Mouse (Mus musculus): ENCODE measurements at regions not wholly inside any gene's neighbourhood (a gene's known extent, or its start where the extent isn't known, plus 50 kb on each side); places are given as distances from the start of the nearest gene placed in this dataset.

- DNase-seq (ENCODE audit: low read depth, low spot score): no peak
- no peak overlapping the region for H3K27ac ChIP-seq (ENCODE audit: insufficient read depth, low read depth, low read length, poor library complexity, severe bottlenecking)
- TF ChIP-seq ZC3H11A (IDR thresholded peaks at IDR 0.05; ENCODE audit: borderline replicate concordance, low read depth, low read length) (no peak), HCFC1 (IDR thresholded peaks at IDR 0.05; ENCODE audit: borderline replicate concordance, insufficient read depth, low read length) (no peak), ZNF384 (IDR thresholded peaks at IDR 0.05; ENCODE audit: low read depth, low read length) (no peak)
- no peaks in the 10 kb centered on the region for H3K9me3 ChIP-seq (ENCODE audit: control insufficient read depth, insufficient read depth, low read depth, low read length)
- H3K4me1 ChIP-seq (ENCODE audit: control insufficient read depth in 2 of 2, insufficient read depth in 2 of 2, low read length in 2 of 2, poor library complexity in 1 of 2): no peaks in the 10 kb centered on the region
- H3K36me3 ChIP-seq (ENCODE audit: control insufficient read depth, insufficient read depth, low read length, poor library complexity, severe bottlenecking): no peaks in the 10 kb centered on the region
- H3K4me3 ChIP-seq (ENCODE audit: insufficient read depth in 1 of 2, low read depth in 1 of 2, low read length in 2 of 2, poor library complexity in 1 of 2, severe bottlenecking in 1 of 2): no peak overlapping the region
- no peak overlapping the region for H3K9ac ChIP-seq (ENCODE audit: insufficient read depth, low read depth, low read length, poor library complexity, severe bottlenecking)
- in situ Hi-C loops (cut with MboI; ENCODE audit: low sequenced_read_pairs in 2 of 2, unreplicated experiment in 2 of 2): no loop called here
Observed at GRCm38 (mm10) chr12:25771856-25772255, 643.2 kb downstream of the Rnf144a start.

- Histone ChIP-seq H3K9ac (ENCODE audit: insufficient read depth, low read depth, low read length, poor library complexity, severe bottlenecking) (no peak overlapping the region), H3K9me3 (ENCODE audit: control insufficient read depth, insufficient read depth, low read depth, low read length) (no peaks in the 10 kb centered on the region), H3K4me1 (ENCODE audit: control insufficient read depth in 2 of 2, insufficient read depth in 2 of 2, low read length in 2 of 2, poor library complexity in 1 of 2) (no peaks in the 10 kb centered on the region; a peak in 1 of 4 replicates), H3K27ac (ENCODE audit: insufficient read depth, low read depth, low read length, poor library complexity, severe bottlenecking) (no peak overlapping the region), H3K4me3 (ENCODE audit: insufficient read depth in 1 of 2, low read depth in 1 of 2, low read length in 2 of 2, poor library complexity in 1 of 2, severe bottlenecking in 1 of 2) (no peak overlapping the region), H3K36me3 (ENCODE audit: control insufficient read depth, insufficient read depth, low read length, poor library complexity, severe bottlenecking) (no peaks in the 10 kb centered on the region)
- no peak for DNase-seq (ENCODE audit: low read depth, low spot score)
- TF ChIP-seq ZNF384 (IDR thresholded peaks at IDR 0.05; ENCODE audit: low read depth, low read length) (no peak), CHD2 (IDR thresholded peaks at IDR 0.05; ENCODE audit: low read depth, low read length) (no peak), MAFK (IDR thresholded peaks at IDR 0.05; ENCODE audit: insufficient read depth, low read depth, low read length) (no peak), HCFC1 (IDR thresholded peaks at IDR 0.05; ENCODE audit: borderline replicate concordance, insufficient read depth, low read length) (no peak), ZC3H11A (IDR thresholded peaks at IDR 0.05; ENCODE audit: borderline replicate concordance, low read depth, low read length) (no peak)
- in situ Hi-C loops (cut with MboI; ENCODE audit: low sequenced_read_pairs in 2 of 2, unreplicated experiment in 2 of 2): no loop called here
Observed at GRCm38 (mm10) chr12:25768644-25769043, 646.4 kb downstream of the Rnf144a start.

DNA sequence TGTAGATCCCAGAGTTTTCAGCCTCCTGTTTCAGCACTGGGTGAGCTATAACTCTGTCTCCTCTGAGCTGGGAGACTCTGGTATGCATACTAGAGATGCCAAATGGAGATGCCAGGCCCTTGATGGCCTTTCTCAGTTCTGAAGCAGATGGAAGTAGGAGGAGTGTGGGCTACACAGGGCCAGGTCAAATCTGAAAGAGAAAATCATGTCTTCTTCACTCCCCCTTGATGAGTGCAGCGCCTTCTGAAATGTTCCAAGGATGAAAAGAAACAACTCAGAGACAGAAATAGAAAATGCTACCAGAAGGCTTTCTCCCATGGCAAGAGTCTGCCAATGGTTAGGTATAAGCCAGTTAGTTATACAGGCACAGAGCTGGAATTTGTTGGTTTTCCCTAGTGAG lies 652.0 kb downstream of the Rnf144a start:
- DNase-seq (ENCODE audit: low read depth, low spot score): no peak
- no peak for TF ChIP-seq HCFC1 (IDR thresholded peaks at IDR 0.05; ENCODE audit: borderline replicate concordance, insufficient read depth, low read length)
- no peak for TF ChIP-seq ZC3H11A (IDR thresholded peaks at IDR 0.05; ENCODE audit: borderline replicate concordance, low read depth, low read length)
- no peak for TF ChIP-seq ZNF384 (IDR thresholded peaks at IDR 0.05; ENCODE audit: low read depth, low read length)

DNA sequence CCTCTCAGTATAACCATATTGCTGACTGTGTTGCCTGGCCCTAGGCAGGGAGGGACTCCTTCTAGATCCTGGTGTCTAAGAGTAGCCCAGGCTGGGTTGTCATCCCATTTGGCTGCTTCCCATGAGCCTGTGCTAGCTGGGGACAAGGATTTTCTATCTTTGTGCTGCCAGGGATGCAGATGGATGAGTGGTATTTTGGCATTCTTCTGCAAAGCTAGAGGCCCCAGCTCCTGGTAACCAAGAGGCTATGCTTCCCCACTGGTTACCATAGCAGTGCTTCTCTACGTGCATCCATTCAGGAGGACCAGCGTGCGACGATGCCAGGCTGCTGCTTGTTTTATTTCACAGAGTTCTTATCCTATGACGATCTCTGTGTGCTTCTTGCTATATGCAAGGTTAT lies 658.0 kb downstream of the Rnf144a start:
- Histone ChIP-seq H3K9me3 (ENCODE audit: control insufficient read depth, insufficient read depth, low read depth, low read length) (no peaks in the 10 kb centered on the region), H3K9ac (ENCODE audit: insufficient read depth, low read depth, low read length, poor library complexity, severe bottlenecking) (no peak overlapping the region), H3K36me3 (ENCODE audit: control insufficient read depth, insufficient read depth, low read length, poor library complexity, severe bottlenecking) (no peaks in the 10 kb centered on the region), H3K4me3 (ENCODE audit: insufficient read depth in 1 of 2, low read depth in 1 of 2, low read length in 2 of 2, poor library complexity in 1 of 2, severe bottlenecking in 1 of 2) (no peak overlapping the region), H3K4me1 (ENCODE audit: control insufficient read depth in 2 of 2, insufficient read depth in 2 of 2, low read length in 2 of 2, poor library complexity in 1 of 2) (no peaks in the 10 kb centered on the region), H3K27ac (ENCODE audit: insufficient read depth, low read depth, low read length, poor library complexity, severe bottlenecking) (no peak overlapping the region)
- DNase-seq (ENCODE audit: low read depth, low spot score): no peak
- in situ Hi-C loops (cut with MboI; ENCODE audit: low sequenced_read_pairs in 2 of 2, unreplicated experiment in 2 of 2): no loop called here
- no peak for TF ChIP-seq CHD2 (IDR thresholded peaks at IDR 0.05; ENCODE audit: low read depth, low read length)
- no peak for TF ChIP-seq ZNF384 (IDR thresholded peaks at IDR 0.05; ENCODE audit: low read depth, low read length)

More for the DNA sequence above, 652.0 kb downstream of the Rnf144a start:
- Histone ChIP-seq H3K36me3 (ENCODE audit: control insufficient read depth, insufficient read depth, low read length, poor library complexity, severe bottlenecking) (no peaks in the 10 kb centered on the region), H3K9me3 (ENCODE audit: control insufficient read depth, insufficient read depth, low read depth, low read length) (no peaks in the 10 kb centered on the region), H3K4me3 (ENCODE audit: insufficient read depth in 1 of 2, low read depth in 1 of 2, low read length in 2 of 2, poor library complexity in 1 of 2, severe bottlenecking in 1 of 2) (no peak overlapping the region), H3K4me1 (ENCODE audit: control insufficient read depth in 2 of 2, insufficient read depth in 2 of 2, low read length in 2 of 2, poor library complexity in 1 of 2) (no peaks in the 10 kb centered on the region; a peak in 1 of 4 replicates), H3K27ac (ENCODE audit: insufficient read depth, low read depth, low read length, poor library complexity, severe bottlenecking) (no peak overlapping the region), H3K9ac (ENCODE audit: insufficient read depth, low read depth, low read length, poor library complexity, severe bottlenecking) (no peak overlapping the region)
- in situ Hi-C loops (cut with MboI; ENCODE audit: low sequenced_read_pairs in 2 of 2, unreplicated experiment in 2 of 2): no loop called here

DNA sequence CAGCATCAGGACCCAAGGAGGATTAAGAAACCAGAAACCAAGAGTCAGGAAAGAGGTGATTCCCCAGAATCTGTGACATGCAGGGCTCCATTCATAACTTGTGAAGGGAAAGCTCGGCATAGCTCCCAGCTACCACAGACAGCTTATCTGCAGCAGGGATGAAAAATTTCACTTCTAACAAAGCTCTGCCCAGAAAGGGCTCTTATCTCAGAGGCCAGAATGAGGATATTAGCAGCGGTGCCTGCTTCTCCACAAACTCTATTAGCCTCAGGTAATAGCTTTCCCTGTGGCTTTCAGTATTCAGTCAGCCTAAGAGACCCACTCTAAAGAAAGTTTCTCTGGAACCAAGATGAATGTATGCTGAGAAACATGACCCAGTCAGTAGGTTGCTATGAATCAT lies 636.9 kb upstream of the Id2 start:
- no peaks in the 10 kb centered on the region for H3K9me3 ChIP-seq (ENCODE audit: control insufficient read depth, insufficient read depth, low read depth, low read length)
- H3K4me1 ChIP-seq (ENCODE audit: control insufficient read depth in 2 of 2, insufficient read depth in 2 of 2, low read length in 2 of 2, poor library complexity in 1 of 2): no peaks in the 10 kb centered on the region
- no peak for DNase-seq (ENCODE audit: low read depth, low spot score)
- no peak for TF ChIP-seq ZC3H11A (IDR thresholded peaks at IDR 0.05; ENCODE audit: borderline replicate concordance, low read depth, low read length)
- no peak for TF ChIP-seq HCFC1 (IDR thresholded peaks at IDR 0.05; ENCODE audit: borderline replicate concordance, insufficient read depth, low read length)
- no peak for TF ChIP-seq MAFK (IDR thresholded peaks at IDR 0.05; ENCODE audit: insufficient read depth, low read depth, low read length)
- no peak for TF ChIP-seq CHD2 (IDR thresholded peaks at IDR 0.05; ENCODE audit: low read depth, low read length)
- no peak for TF ChIP-seq ZNF384 (IDR thresholded peaks at IDR 0.05; ENCODE audit: low read depth, low read length)
- H3K4me3 ChIP-seq (ENCODE audit: insufficient read depth in 1 of 2, low read depth in 1 of 2, low read length in 2 of 2, poor library complexity in 1 of 2, severe bottlenecking in 1 of 2): no peak overlapping the region
- no peaks in the 10 kb centered on the region for H3K36me3 ChIP-seq (ENCODE audit: control insufficient read depth, insufficient read depth, low read length, poor library complexity, severe bottlenecking)
- in situ Hi-C loops (cut with MboI; ENCODE audit: low sequenced_read_pairs in 2 of 2, unreplicated experiment in 2 of 2): no loop called here
- no peak overlapping the region for H3K27ac ChIP-seq (ENCODE audit: insufficient read depth, low read depth, low read length, poor library complexity, severe bottlenecking)
- H3K9ac ChIP-seq (ENCODE audit: insufficient read depth, low read depth, low read length, poor library complexity, severe bottlenecking): no peak overlapping the region
